Mouse (Mus musculus) heart, postnatal 0 days (tissue): Measurements from ENCODE around the gene Sec11a. TPM values are rescaled to one million over a fixed set of nuclear protein-coding genes. Genes with fewer than 3 reads are reported as not detected.

Experiments
- ATAC-seq: fragments of 200-750 bp; cut with Nextera tagmentation; 2 replicates; pipeline ENCODE4 v1.8.0; 2017; ENCODE audit warnings: low read depth, moderate number of reproducible peaks, moderate library complexity; ENCODE audit not compliant: insufficient read depth
- DNase-seq: peaks from one replicate; pipeline ENCODE4 v3.0.0-alpha.2; 2016; ENCODE audit warnings: low spot score
- H3K27ac ChIP-seq: fragments of 300-500 bp; sonication (generic); 2 replicates; pipeline ENCODE4 v1.5.1; 2014; ENCODE audit warnings: low read depth, mild to moderate bottlenecking
- H3K27me3 ChIP-seq: fragments of 300-500 bp; sonication (generic); 2 replicates; pipeline ENCODE4 v1.6.1; 2014; ENCODE audit warnings: low read length, mixed read lengths; ENCODE audit not compliant: control insufficient read depth, insufficient read depth
- H3K36me3 ChIP-seq: fragments of 300-500 bp; sonication (generic); replicated peaks from 2 replicates; pipeline ENCODE4 v1.6.1; 2014; ENCODE audit warnings: low read length, mixed read lengths; ENCODE audit not compliant: control insufficient read depth, insufficient read depth
- H3K4me1 ChIP-seq: fragments of 300-500 bp; sonication (generic); 2 replicates; pipeline ENCODE4 v1.6.1; 2014; ENCODE audit warnings: antibody characterized with exemption; ENCODE audit not compliant: control insufficient read depth, insufficient read depth
- H3K4me2 ChIP-seq: fragments of 300-500 bp; sonication (generic); 2 replicates; pipeline ENCODE4 v1.6.1; 2014; ENCODE audit warnings: low read depth, mild to moderate bottlenecking, low read length, moderate library complexity
- H3K4me3 ChIP-seq: fragments of 300-500 bp; sonication (generic); 2 replicates; pipeline ENCODE4 v1.5.1; 2014; ENCODE audit warnings: low read depth, low read length
- H3K9ac ChIP-seq: fragments of 300-500 bp; sonication (generic); replicated peaks from 2 replicates; pipeline ENCODE4 v1.6.1; 2014; ENCODE audit warnings: low read depth, low read length, mixed read lengths
- H3K9me3 ChIP-seq: fragments of 300-500 bp; sonication (generic); replicated peaks from 2 replicates; pipeline ENCODE4 v1.6.1; 2016; ENCODE audit warnings: low read length; ENCODE audit not compliant: control insufficient read depth
- CTCF ChIP-seq: IDR thresholded peaks from 2 replicates; pipeline ENCODE4 v1.5.1; 2016; ENCODE audit warnings: antibody characterized with exemption, control low read depth, low read depth
- EP300 ChIP-seq: IDR thresholded peaks from 2 replicates; pipeline ENCODE4 v1.6.1; 2016; ENCODE audit warnings: antibody characterized with exemption, low read depth
- WGBS: fragments of 180-500 bp; shearing (Covaris S2); extraction: QIAGEN DNeasy Blood & Tissue Kit; methylation state at CpG from one replicate; pipeline ENCODE4 v1.1.7; 2014; 5-methylcytosine and 5-hydroxymethylcytosine counted together
- polyA plus RNA-seq: library from polyadenylated mRNA; unstranded; fragments of >200 nt; fragmentation: Nextera tagmentation; extraction: Ambion mirVana; gene quantifications from 2 replicates; pipeline ENCODE4 v1.2.1, GENCODE M21; 2015
- total RNA-seq: library from RNA; depleted of rRNA; stranded (reverse); fragments of >200 nt; gene quantifications from 2 replicates; pipeline ENCODE4 v1.2.3, GENCODE M21; 2014; ENCODE audit warnings: low replicate concordance

Gene Sec11a
- total and polyA plus RNA-seq, 2 experiments from 2014 or later, result 79.2 to 104 TPM

DNA sequence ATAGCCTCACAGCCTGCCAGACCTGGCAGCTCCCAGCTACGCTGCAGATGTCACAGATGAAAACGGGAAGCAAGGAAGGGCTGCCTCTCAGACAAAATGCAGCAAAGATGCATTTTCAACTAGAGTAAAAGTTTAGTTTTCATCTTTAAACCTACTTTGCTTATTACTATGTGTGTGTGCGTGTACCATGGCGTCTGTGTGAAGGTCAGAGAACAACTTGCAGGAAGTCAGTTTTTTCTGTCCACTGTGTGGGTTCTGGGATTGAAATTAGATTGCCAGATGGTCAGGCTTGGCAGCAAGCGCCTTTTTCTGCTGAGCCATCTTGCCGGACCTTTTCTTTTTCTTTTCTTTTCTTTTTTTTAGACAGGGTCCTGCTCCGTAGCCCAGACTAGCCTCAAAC lies 53.4 kb downstream of the Sec11a start:
- H3K27me3 ChIP-seq, result no peaks in the 10 kb centered on the region
- no peak overlapping the region for H3K9ac ChIP-seq
- no peak for DNase-seq
- H3K4me1 ChIP-seq, result no peaks in the 10 kb centered on the region; the same call in 1 of the 2 replicates
- no peak overlapping the region for H3K4me3 ChIP-seq
- H3K4me2 ChIP-seq, result no peak overlapping the region
- no peaks in the 10 kb centered on the region for H3K9me3 ChIP-seq
- H3K36me3 ChIP-seq, result peaks cover 60% of the 10 kb centered on the region
- peak overlapping the region; percentile 79 for H3K27ac ChIP-seq
- TF ChIP-seq CTCF, result no peak
- no peak for TF ChIP-seq EP300
- no peak for ATAC-seq
- WGBS, result 66% methylated on average over 7 of the region's 7 CpGs

DNA sequence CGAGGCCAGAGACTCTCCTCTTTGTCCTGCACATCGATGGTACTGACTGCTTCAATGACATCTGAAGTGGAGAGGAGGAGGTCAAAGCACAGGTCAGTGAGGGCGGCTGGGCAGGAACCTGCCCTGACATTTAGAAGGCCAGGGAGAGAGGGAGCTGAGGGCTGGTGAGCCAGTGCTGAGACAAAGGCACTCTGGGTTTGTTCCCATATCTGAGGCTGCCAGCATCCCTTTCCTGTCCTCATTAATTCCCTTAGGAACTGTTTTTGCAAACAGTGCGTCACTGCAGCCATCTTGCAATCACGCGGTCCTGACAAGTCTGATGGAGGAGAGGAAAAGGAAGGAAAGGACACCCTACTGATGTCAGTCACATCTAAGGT lies 53.8 kb downstream of the Sec11a start:
- Histone ChIP-seq H3K36me3 (peaks cover 60% of the 10 kb centered on the region), H3K27ac (peak overlapping the region; percentile 79), H3K9ac (no peak overlapping the region), H3K4me1 (no peaks in the 10 kb centered on the region; the same call in 1 of the 2 replicates), H3K27me3 (no peaks in the 10 kb centered on the region), H3K4me3 (no peak overlapping the region), H3K4me2 (no peak overlapping the region), H3K9me3 (no peaks in the 10 kb centered on the region)
- TF ChIP-seq CTCF (no peak), EP300 (0 out of 2 replicates have a peak, but pooled peaks have one; percentile 55)
- DNase-seq, result peak; percentile 56
- WGBS, result 57% methylated on average over 6 of the region's 6 CpGs
- ATAC-seq, result peak; percentile 37; the same call in 1 of the 2 replicates

DNA sequence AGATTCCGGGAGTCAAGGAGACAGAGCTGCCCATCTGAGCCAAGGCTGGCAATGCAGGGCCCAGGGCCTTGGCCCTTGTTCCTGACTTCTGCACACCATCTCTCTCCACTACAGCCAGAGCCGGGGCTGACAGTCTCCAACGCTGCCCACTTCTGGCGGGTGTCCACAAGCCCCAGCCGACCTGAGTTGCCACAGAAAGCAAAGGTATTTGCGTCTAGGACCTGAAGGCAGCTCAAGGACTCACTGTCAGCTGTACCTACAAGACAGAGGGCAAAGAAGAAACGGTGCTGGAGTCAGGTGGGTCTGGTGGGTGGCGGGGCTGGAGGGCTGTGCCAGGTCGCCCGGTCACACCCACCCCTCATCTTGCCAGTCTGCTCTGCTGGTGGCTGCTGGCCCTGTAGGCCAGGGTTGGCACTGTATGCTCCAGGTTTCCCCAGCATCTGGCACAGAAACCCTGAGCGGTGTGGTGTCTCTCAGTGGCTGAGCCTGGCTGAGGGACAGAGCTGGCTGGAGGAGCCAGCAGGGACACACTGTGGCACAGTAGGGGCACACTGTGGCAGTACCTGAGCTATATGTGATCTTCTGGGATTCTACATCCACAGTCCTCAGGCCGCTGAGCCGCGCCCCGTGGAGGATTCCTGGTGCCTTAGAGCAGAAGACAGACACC lies 54.4 kb downstream of the Sec11a start:
- H3K36me3 ChIP-seq, result peaks cover 60% of the 10 kb centered on the region
- H3K4me2 ChIP-seq, result no peak overlapping the region
- no peaks in the 10 kb centered on the region for H3K9me3 ChIP-seq
- H3K4me3 ChIP-seq, result no peak overlapping the region
- DNase-seq (no peak), ATAC-seq (no peak)
- TF ChIP-seq EP300 (no peak), CTCF (no peak)
- H3K9ac ChIP-seq, result no peak overlapping the region
- peak overlapping the region; percentile 79 for H3K27ac ChIP-seq
- 83% methylated on average over 15 of the region's 15 CpGs for WGBS
- H3K27me3 ChIP-seq, result no peaks in the 10 kb centered on the region
- H3K4me1 ChIP-seq, result no peaks in the 10 kb centered on the region; the same call in 1 of the 2 replicates

DNA sequence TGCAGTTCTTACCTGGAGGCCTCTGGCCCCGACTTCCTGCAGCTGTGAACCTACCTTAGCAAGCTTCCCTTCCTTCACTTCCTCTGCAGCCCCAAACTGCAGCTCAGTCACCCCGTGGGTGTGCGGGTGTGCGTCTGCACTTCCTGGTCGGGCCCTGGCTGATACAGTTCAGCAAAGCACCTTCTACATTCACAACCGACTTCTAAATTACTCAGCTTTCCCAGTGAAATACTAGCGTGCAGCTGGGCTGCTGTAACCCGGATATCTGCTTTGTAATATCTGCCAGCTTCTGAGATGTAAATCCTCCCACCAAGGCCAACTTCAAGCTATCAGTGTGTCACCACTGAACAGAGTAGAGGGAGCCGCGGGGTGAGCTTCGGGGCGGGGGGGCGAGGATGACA lies 57.7 kb downstream of the Sec11a start:
- no peak for DNase-seq

DNA sequence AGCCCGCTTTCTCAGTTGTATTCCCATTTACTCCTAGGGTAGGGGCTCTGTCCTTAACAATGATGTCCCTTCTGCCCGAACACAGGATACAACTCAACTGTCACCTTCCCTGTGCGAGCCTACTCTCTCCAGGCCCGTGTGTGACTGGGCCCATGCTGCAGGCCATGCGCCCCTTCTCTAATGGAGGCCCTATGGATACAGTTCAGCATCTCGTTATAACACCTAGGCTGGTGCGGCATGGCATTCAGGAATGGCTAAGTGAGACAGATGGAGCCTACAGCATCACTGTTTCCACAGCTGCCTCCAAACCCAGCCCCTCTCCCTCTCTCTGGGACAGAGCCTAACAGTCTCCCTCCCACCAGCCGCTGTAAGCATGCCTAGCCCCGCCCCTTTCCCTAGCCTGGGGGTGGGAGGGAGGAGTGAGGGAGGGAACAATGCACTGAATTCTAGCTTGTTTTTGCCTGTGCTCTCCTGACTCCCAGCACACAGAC lies 58.5 kb downstream of the Sec11a start:
- Histone ChIP-seq H3K4me3 (no peak overlapping the region), H3K9ac (no peak overlapping the region), H3K27ac (peak overlapping the region; percentile 78), H3K36me3 (peaks cover 33% of the 10 kb centered on the region), H3K4me1 (no peaks in the 10 kb centered on the region; the same call in 1 of the 2 replicates), H3K4me2 (no peak overlapping the region), H3K9me3 (no peaks in the 10 kb centered on the region), H3K27me3 (no peaks in the 10 kb centered on the region)
- TF ChIP-seq EP300 (no peak), CTCF (no peak)
- DNase-seq (peak; percentile 70), ATAC-seq (peak; percentile 76)
- WGBS, result 39% methylated on average over 9 of the region's 9 CpGs

More for the DNA sequence above, 57.7 kb downstream of the Sec11a start:
- no peak for TF ChIP-seq EP300
- no peak for TF ChIP-seq CTCF
- Histone ChIP-seq H3K9ac (no peak overlapping the region), H3K27me3 (no peaks in the 10 kb centered on the region), H3K27ac (peak overlapping the region; percentile 78), H3K4me2 (no peak overlapping the region), H3K9me3 (no peaks in the 10 kb centered on the region), H3K4me1 (no peaks in the 10 kb centered on the region; the same call in 1 of the 2 replicates), H3K4me3 (no peak overlapping the region), H3K36me3 (peaks cover 36% of the 10 kb centered on the region)
- no peak for ATAC-seq
- WGBS, result 54% methylated on average over 13 of the region's 13 CpGs
